Mouse (Mus musculus) c-Kit-positive CD71-positive TER-119-negative erythroid progenitor cells, embryonic 14.5 days (primary cell): Measurements from ENCODE around the gene Tex52.
A peak's percentile ranks its signal among the peaks of the same experiment; 100 is the strongest.
"Not testable (repeated sequence)": the region's sequence is repeated elsewhere in the genome, so short reads cannot be mapped to it uniquely, and the experiment has no call there.

Experiments used
- DNase-seq: peaks from one replicate; pipeline ENCODE4 v3.0.0-alpha.2; 2013; ENCODE audit warnings: low read depth

Gene Tex52

GRCm38 (mm10) chr6:128380594-128381167, 5.4 kb downstream of the Tex52 start:
- DNase-seq = not testable (repeated sequence)

GRCm38 (mm10) chr6:128381254-128381653, 6.0 kb downstream of the Tex52 start:
- no peak for DNase-seq

DNA sequence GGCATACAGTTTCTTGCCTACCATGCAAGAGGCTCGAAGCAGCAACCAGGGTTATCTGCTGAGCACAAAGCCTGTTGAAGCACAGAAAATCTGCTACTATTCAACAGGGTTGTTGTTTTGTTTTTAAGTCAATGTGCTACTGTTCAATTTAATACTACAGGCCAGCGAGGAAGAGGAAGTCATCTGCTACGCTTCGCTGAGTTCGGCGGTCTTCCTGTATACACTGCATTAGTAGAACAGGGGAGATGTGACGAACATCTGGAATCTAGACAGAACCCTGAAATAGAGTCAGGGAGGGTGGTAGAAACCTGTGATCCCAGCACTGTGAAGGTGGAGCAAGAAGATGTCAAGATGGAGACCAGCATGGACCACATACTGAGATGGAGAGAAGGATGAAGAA, 8.5 kb downstream of the Tex52 start:
- no peak for DNase-seq

GRCm38 (mm10) chr6:128385026-128385425, 9.8 kb downstream of the Tex52 start:
- DNase-seq = no peak

- no peak for DNase-seq
Observed at GRCm38 (mm10) chr6:128389185-128389584, 13.9 kb downstream of the Tex52 start.

- no peak for DNase-seq
Observed at GRCm38 (mm10) chr6:128390683-128391082, 15.4 kb downstream of the Tex52 start.

- DNase-seq = no peak
Observed at GRCm38 (mm10) chr6:128397574-128398261, 22.5 kb downstream of the Tex52 start.

DNA sequence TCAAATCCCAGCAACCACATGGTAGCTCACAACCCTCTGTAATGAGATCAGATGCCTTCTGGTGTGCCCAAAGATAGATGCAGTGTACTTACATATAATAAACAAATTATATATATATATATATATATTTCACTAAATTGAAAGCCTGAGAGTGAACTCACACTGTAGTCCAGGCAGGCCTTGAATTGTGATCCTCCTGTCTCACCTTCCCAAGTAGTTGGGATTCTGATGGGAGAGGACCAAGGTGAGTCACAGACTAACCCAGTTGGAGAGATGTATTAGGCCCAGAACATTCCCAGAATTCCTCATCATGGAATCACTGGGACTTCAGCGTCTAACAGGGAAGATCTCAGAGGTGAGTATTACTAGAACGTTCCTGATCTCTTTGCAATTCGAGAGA, 23.7 kb downstream of the Tex52 start, which contains the start of gene Nrip2:
TSS of gene Nrip2 (plus strand) at position 301 of the 400 bp plus-strand sequence.
- no peak for DNase-seq

GRCm38 (mm10) chr6:128399421-128400185, 24.3 kb downstream of the Tex52 start:
- DNase-seq = no peak

DNA sequence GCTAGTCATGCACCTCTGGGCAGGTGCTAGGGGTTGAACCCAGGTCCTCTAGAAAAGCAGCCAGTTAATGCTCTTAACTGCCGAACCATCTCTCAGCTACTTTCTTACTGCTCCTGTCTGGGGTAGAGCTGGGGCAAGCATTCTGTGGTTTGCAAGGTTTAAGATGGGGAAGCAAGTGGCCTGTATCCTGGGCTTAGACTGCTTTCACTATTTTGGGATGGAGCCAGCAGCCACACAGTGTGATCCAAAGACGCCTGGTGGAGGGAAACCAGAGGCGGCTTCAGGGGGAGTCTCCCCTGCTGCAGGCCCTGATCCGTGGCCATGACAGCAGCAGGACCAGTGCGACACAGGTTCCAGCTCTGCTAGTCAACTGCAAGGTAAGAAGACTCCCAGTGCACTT, 29.5 kb downstream of the Tex52 start:
- no peak for DNase-seq

GRCm38 (mm10) chr6:128408544-128409125, 33.4 kb downstream of the Tex52 start:
- DNase-seq = no peak

DNA sequence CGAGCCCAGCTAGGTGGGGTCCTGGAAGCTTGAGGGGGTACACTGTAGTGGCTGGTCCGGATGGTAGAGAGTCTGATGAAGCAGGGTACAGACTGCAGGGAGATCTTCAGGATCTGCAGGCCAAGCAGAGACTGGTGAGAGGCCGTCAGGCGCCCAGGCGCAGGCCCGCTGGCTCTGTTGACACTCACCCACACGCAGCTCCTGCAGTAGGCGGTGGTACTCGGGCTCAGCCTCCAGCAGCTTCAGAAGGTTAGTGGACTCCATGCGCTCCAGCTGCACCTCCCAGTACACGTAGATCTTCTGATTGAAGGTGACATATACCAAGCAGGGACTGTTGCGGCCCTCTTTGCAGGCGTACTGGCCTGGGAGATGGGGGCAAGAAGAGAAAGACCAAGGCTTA, 35.0 kb downstream of the Tex52 start:
- DNase-seq = no peak

DNA sequence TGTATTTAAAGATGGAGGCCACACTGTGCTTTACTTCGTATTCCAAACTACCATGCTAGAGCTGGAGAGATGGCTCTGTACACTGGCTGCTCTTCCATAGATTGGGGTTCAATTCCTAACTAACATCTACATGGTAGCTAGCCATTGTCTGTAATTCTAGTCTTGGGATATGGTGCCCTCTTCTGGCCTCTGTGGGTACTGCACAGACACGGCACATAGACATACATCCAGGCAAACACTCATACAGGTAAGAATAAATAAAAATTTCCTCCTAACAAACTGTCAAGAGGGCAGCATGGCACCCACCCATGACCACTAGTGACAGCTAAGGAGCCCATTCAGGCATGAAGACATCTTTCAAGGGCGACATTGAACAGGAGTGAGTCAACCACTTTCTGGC, 35.9 kb downstream of the Tex52 start:
- peak; percentile 57 for DNase-seq

DNA sequence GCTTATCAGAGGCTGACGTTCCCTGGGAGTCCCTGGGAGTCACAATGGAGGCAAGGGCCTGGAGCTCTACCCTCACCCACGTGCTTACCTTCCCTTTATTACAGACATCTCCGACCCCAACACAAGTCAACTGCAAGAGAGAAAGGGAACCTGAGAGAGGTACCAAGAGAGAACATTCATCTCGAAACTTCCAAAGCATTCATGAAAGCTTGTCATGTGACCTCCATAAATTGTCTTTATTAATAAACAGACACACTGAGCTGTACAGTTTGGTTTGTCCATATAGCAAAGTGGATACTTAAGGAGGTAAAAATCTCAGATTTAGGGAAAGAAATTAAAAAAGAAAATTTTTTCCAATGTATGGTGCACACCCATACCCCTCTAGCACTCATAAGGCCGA, 40.9 kb downstream of the Tex52 start:
- no peak for DNase-seq

GRCm38 (mm10) chr6:128418076-128418475, 42.8 kb downstream of the Tex52 start:
- DNase-seq = no peak

DNA sequence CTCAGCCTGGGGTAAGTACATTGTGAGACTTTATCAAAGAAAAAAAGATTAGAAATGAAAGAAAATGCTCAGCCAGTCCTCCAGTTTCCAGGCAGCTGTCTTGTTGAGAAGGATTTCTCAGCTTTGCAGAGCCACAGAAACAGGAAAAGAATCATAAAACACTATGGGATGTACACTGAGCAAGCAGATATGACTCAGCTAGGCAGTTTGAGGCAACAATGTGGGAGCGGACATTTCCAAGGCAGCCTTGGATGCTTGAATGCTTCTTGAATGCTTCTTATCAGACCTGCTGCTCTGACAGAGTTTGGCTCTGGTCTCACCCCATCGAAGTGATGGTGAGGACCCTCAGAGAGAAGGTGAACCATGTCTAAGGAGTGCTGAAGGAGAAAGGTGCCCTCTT, 45.8 kb downstream of the Tex52 start:
- DNase-seq = no peak

DNA sequence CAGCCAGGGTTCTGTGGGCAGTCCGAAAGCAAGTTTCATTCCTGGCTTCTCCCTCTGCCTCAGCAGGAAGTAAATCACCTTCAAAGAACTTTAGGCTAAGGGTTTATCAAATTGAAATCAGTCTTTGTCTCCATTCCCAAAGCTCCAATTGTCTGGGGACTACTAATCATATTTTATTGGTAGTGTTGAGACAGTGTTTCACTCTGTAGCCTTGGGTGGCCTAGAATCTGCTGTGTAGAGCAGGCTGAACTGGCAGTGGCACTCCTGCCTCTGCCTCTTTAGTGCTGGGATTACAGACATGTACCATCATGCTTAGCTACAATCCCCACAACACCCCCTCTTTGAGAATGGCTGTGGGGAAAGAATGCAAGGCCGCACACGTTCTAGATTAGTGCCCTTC, 46.2 kb downstream of the Tex52 start:
- no peak for DNase-seq

GRCm38 (mm10) chr6:128423496-128424268, 48.4 kb downstream of the Tex52 start:
- DNase-seq = peak; percentile 65

GRCm38 (mm10) chr6:128424269-128425019, 49.2 kb downstream of the Tex52 start, which contains the start of gene Itfg2:
TSS of gene Itfg2 (minus strand) at chr6:128424931.
- peak; percentile 95 for DNase-seq

DNA sequence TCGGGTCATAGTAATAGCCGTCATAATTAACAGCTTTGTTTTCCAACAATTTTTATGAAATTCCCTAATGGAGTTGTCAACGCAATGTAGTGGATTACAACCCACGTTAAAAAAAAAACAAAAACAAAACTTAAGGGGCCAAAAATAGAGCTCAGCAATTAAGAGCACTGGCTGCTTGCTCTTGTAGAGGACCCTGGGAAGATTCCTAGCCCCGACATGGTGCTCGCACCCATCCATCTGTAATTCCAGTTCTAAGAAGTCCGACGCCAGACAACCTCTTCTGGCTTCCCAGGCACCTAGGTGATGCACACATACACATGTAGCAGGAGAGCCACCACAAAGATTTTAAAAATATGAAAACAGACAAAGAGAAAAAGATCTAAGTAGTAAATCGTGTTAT, 49.8 kb downstream of the Tex52 start:
- DNase-seq = no peak

- DNase-seq = no peak
Observed at GRCm38 (mm10) chr6:128427571-128427970, 52.3 kb downstream of the Tex52 start.
